Mouse (Mus musculus): ENCODE results near the gene Wipf1. TPM values are rescaled to one million over a fixed set of nuclear protein-coding genes. Genes with fewer than 3 reads are reported as not detected.

Wipf1 gene
- polyA plus RNA-seq, 1 experiment from 2014 or later, result 9.0 TPM

GRCm38 (mm10) chr2:73468993-73469392, 60.5 kb downstream of the Wipf1 start:
- Histone ChIP-seq H3K4me1 (ENCODE audit: control insufficient read depth, insufficient read depth, low read length) (peaks cover 4% of the 10 kb centered on the region; the same call in 1 of the 2 replicates), H3K27me3 (replicated peaks; ENCODE audit: control insufficient read depth, insufficient read depth, low read length) (no peaks in the 10 kb centered on the region), H3K9ac (ENCODE audit: low read depth, low read length) (no peak overlapping the region), H3K4me3 (ENCODE audit: low read length) (no peak overlapping the region), H3K9me3 (ENCODE audit: control insufficient read depth, low read length) (no peaks in the 10 kb centered on the region), H3K27ac (ENCODE audit: low read length) (no peak overlapping the region), H3K4me2 (ENCODE audit: low read depth, low read length) (no peak overlapping the region), H3K36me3 (ENCODE audit: control insufficient read depth, insufficient read depth, low read length) (no peaks in the 10 kb centered on the region)
- WGBS, result 87% methylated on average over 5 of the region's 5 CpGs
- ATAC-seq, result no peak

DNA sequence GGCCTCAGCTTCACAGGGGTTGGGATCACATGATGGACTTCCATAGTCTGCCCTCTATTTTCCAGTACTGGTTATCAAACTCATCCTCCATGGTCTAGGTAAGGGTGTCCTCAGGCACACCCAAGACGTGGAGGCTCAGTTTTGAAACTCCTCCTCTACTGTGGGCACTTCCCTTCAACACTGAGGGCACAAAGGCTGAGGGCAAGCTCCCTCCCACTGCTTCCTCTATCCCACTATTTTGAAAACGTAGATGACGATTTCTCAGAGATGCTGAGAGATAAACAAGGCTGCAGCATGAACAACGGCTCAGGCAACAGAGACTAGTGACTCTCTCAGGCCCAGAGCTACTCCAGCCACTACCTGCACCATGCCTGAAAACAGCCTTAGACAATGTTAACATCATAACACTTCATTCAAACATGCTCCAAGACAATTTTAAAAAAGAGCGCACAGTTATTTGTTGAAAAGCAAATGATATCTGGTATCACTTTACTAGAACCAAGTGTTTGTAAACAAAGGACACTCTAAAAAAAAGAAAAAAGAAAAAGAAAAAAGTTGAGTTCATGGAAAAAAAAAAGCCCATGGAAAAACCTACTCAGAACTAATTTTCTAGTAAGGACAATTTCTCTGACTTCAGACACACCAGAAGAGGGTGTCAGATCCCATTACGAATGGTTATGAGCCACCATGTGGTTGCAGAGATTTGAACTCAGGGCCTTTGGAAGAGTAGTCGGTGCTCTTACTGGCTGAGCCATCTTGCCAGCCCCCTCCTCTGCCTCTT, 62.3 kb downstream of the Wipf1 start:
- 81% methylated on average over 7 of the region's 7 CpGs for WGBS
- no peak overlapping the region for H3K9ac ChIP-seq (ENCODE audit: low read depth, low read length)
- H3K9me3 ChIP-seq (ENCODE audit: control insufficient read depth, low read length), result no peaks in the 10 kb centered on the region
- H3K27ac ChIP-seq (ENCODE audit: low read length), result no peak overlapping the region
- H3K36me3 ChIP-seq (ENCODE audit: control insufficient read depth, insufficient read depth, low read length), result no peaks in the 10 kb centered on the region
- no peak for ATAC-seq
- no peaks in the 10 kb centered on the region for H3K27me3 ChIP-seq (replicated peaks; ENCODE audit: control insufficient read depth, insufficient read depth, low read length)
- H3K4me1 ChIP-seq (ENCODE audit: control insufficient read depth, insufficient read depth, low read length), result peaks cover 7% of the 10 kb centered on the region
- no peak overlapping the region for H3K4me3 ChIP-seq (ENCODE audit: low read length)
- no peak overlapping the region for H3K4me2 ChIP-seq (ENCODE audit: low read depth, low read length)

DNA sequence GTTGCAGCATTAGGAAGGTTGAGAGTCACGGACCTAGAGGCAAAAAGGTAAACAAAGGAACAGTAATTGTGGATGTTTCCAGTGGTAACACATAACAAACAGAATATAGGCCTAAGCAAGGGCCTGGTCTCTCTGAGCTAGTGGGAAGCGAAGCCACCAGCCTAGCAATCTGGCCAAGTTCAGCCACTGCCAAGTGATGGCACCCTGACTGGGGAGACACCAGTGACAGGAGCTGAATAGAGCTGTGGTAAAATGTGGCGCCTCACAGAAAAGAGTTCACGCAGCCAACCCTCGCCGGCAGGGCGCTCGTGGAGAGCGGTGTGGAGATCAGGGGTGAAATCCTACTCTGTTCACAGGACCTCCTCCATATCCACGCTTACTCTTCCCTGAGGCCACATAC, 63.1 kb downstream of the Wipf1 start:
- no peak overlapping the region for H3K4me2 ChIP-seq (ENCODE audit: low read depth, low read length)
- H3K27me3 ChIP-seq (replicated peaks; ENCODE audit: control insufficient read depth, insufficient read depth, low read length), result no peaks in the 10 kb centered on the region
- no peak overlapping the region for H3K27ac ChIP-seq (ENCODE audit: low read length)
- no peak for ATAC-seq
- WGBS, result 91% methylated on average over 10 of the region's 10 CpGs
- no peaks in the 10 kb centered on the region for H3K36me3 ChIP-seq (ENCODE audit: control insufficient read depth, insufficient read depth, low read length)
- no peaks in the 10 kb centered on the region for H3K9me3 ChIP-seq (ENCODE audit: control insufficient read depth, low read length)
- H3K4me1 ChIP-seq (ENCODE audit: control insufficient read depth, insufficient read depth, low read length), result peaks cover 7% of the 10 kb centered on the region
- no peak overlapping the region for H3K9ac ChIP-seq (ENCODE audit: low read depth, low read length)
- no peak overlapping the region for H3K4me3 ChIP-seq (ENCODE audit: low read length)

DNA sequence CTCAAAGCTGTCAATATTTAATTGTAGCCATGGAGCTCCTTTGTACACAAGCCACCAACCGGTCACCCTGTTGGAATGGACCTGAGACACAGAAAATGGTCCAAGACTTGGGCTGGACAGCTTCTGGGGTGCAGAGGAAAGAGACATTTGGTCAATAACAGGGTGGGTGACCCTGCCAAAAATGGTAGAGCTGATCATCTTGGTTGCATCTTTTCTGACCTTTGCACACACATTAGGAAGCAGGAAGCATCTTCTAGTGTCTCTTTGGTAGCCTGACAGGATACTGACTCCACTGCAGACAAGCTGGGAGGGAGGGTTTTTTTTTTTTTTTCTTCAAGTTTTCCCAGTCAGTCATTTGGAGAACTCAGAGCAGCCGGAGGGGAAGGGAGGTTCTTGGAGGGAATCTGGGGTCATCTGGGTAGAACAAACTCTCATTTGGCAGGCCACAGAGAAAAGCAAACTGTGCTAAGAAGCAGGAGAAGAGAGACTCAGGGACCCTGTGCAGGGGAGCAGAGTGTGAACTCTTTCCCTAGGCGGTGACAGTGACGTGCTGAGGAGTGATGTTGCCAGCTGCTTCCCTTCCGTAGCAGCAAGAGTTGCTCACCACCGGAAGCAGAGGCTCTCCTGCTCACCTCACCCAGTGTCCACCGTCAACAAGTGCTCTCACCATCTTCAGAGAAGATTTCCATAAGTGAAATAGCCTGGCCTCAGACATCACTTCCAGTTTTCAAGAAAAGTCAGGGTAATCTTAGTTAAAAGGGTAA, 65.9 kb downstream of the Wipf1 start:
- Histone ChIP-seq H3K4me3 (ENCODE audit: low read length) (no peak overlapping the region), H3K36me3 (ENCODE audit: control insufficient read depth, insufficient read depth, low read length) (no peaks in the 10 kb centered on the region), H3K9me3 (ENCODE audit: control insufficient read depth, low read length) (no peaks in the 10 kb centered on the region), H3K27me3 (replicated peaks; ENCODE audit: control insufficient read depth, insufficient read depth, low read length) (no peaks in the 10 kb centered on the region), H3K4me1 (ENCODE audit: control insufficient read depth, insufficient read depth, low read length) (peaks cover 3% of the 10 kb centered on the region; the same call in 1 of the 2 replicates), H3K27ac (ENCODE audit: low read length) (peak overlapping the region; percentile 33; the same call in 1 of the 2 replicates), H3K4me2 (ENCODE audit: low read depth, low read length) (no peak overlapping the region), H3K9ac (ENCODE audit: low read depth, low read length) (no peak overlapping the region)
- ATAC-seq, result no peak
- 32% methylated on average over 7 of the region's 7 CpGs for WGBS

GRCm38 (mm10) chr2:73462757-73463339, 66.7 kb downstream of the Wipf1 start:
- no peak for ATAC-seq
- Histone ChIP-seq H3K9ac (ENCODE audit: low read depth, low read length) (no peak overlapping the region), H3K4me2 (ENCODE audit: low read depth, low read length) (no peak overlapping the region), H3K4me3 (ENCODE audit: low read length) (no peak overlapping the region), H3K4me1 (ENCODE audit: control insufficient read depth, insufficient read depth, low read length) (peaks cover 3% of the 10 kb centered on the region; the same call in 1 of the 2 replicates), H3K9me3 (ENCODE audit: control insufficient read depth, low read length) (no peaks in the 10 kb centered on the region), H3K36me3 (ENCODE audit: control insufficient read depth, insufficient read depth, low read length) (no peaks in the 10 kb centered on the region), H3K27ac (ENCODE audit: low read length) (no peak overlapping the region), H3K27me3 (replicated peaks; ENCODE audit: control insufficient read depth, insufficient read depth, low read length) (no peaks in the 10 kb centered on the region)
- WGBS, result 88% methylated on average over 12 of the region's 12 CpGs

DNA sequence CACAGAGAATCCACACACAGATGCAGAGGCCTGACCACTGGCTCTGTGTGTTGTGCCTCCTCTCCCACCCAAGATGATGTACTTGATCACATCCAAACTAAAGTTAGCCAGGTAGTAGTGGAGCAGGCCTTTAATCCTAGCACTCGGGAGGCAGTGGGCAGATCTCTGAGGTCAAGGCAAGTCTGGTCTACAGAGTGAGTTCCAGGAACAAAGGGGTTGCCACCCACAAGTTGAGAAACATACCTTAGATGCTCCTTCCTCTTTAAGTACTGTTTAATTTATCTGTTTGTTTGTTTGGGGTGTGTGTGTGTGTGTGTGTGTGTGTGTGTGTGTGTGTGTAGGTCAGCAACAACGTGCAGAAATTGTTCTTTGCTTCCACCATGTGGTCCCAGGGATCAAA, 67.3 kb downstream of the Wipf1 start:
- Histone ChIP-seq H3K36me3 (ENCODE audit: control insufficient read depth, insufficient read depth, low read length) (no peaks in the 10 kb centered on the region), H3K4me2 (ENCODE audit: low read depth, low read length) (no peak overlapping the region), H3K4me1 (ENCODE audit: control insufficient read depth, insufficient read depth, low read length) (peaks cover 3% of the 10 kb centered on the region; the same call in 1 of the 2 replicates), H3K27me3 (replicated peaks; ENCODE audit: control insufficient read depth, insufficient read depth, low read length) (no peaks in the 10 kb centered on the region), H3K9ac (ENCODE audit: low read depth, low read length) (no peak overlapping the region), H3K9me3 (ENCODE audit: control insufficient read depth, low read length) (no peaks in the 10 kb centered on the region), H3K27ac (ENCODE audit: low read length) (no peak overlapping the region), H3K4me3 (ENCODE audit: low read length) (no peak overlapping the region)
- WGBS, result 74% methylated on average over 2 of the region's 2 CpGs
- no peak for ATAC-seq

DNA sequence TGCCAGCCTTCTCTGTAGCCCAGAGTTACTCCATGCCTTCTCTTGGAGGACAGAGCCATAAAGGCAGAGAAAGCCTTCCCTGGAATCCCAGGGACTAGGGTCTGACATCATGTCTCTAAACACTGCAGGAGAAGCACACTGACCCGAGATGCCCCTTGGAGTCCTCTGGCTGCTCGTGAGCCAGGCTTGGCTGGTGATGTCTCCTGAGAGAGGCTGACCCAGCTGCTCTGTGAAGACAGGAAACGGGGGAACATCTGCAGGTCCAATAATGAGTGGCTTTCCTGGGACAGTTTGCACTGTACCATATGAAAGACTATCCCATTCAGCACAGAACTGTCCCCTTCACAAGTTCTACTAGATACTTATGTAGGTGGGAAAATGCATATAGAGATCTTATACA, 69.4 kb downstream of the Wipf1 start:
- Histone ChIP-seq H3K27me3 (replicated peaks; ENCODE audit: control insufficient read depth, insufficient read depth, low read length) (no peaks in the 10 kb centered on the region), H3K4me3 (ENCODE audit: low read length) (no peak overlapping the region)
- 49% methylated on average over 3 of the region's 3 CpGs for WGBS

DNA sequence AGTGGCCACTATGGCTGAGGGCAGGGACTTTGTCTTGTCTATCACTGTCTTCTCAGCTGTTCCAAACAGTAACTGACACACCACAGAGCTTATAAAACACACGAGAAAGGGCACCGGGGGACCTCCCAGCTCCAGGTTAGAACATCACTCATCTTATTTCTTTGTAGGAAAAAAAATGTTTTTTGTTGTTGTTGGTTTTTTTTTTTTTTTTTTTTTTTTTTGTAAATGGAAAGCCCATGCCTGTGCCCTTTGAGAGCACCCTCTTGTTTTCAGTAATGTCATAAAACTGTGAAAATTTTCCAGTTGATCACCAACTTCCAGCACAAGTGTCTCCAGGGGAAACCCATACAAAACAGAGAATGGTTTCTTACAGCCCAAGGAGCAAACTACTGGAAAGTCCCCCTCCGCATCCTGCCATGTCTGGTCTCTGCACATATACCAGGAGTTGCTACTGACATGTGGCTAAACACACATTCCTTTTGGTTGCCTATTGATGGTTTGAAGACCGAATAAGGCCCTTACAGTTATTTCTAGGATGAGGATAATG, 69.9 kb downstream of the Wipf1 start:
- WGBS, result 70% methylated on average over 4 of the region's 4 CpGs

More for the DNA sequence above, 69.4 kb downstream of the Wipf1 start:
- H3K9ac ChIP-seq (ENCODE audit: low read depth, low read length), result no peak overlapping the region
- H3K4me1 ChIP-seq (ENCODE audit: control insufficient read depth, insufficient read depth, low read length), result peaks cover 3% of the 10 kb centered on the region; the same call in 1 of the 2 replicates
- H3K36me3 ChIP-seq (ENCODE audit: control insufficient read depth, insufficient read depth, low read length), result no peaks in the 10 kb centered on the region
- ATAC-seq, result no peak
- H3K9me3 ChIP-seq (ENCODE audit: control insufficient read depth, low read length), result no peaks in the 10 kb centered on the region
- H3K4me2 ChIP-seq (ENCODE audit: low read depth, low read length), result no peak overlapping the region
- no peak overlapping the region for H3K27ac ChIP-seq (ENCODE audit: low read length)

GRCm38 (mm10) chr2:73456886-73457285, 72.6 kb downstream of the Wipf1 start:
- no peaks in the 10 kb centered on the region for H3K27me3 ChIP-seq (replicated peaks; ENCODE audit: control insufficient read depth, insufficient read depth, low read length)
- no peak for ATAC-seq
- no peaks in the 10 kb centered on the region for H3K36me3 ChIP-seq (ENCODE audit: control insufficient read depth, insufficient read depth, low read length)
- H3K27ac ChIP-seq (ENCODE audit: low read length), result no peak overlapping the region
- H3K4me3 ChIP-seq (ENCODE audit: low read length), result no peak overlapping the region
- no peak overlapping the region for H3K9ac ChIP-seq (ENCODE audit: low read depth, low read length)
- 0 out of 2 replicates have a peak, but pooled peaks cover 2% of the 10 kb centered on the region for H3K4me1 ChIP-seq (ENCODE audit: control insufficient read depth, insufficient read depth, low read length)
- 87% methylated on average over 6 of the region's 6 CpGs for WGBS
- no peak overlapping the region for H3K4me2 ChIP-seq (ENCODE audit: low read depth, low read length)
- no peaks in the 10 kb centered on the region for H3K9me3 ChIP-seq (ENCODE audit: control insufficient read depth, low read length)

More for the DNA sequence above, 69.9 kb downstream of the Wipf1 start:
- no peak overlapping the region for H3K9ac ChIP-seq (ENCODE audit: low read depth, low read length)
- H3K4me3 ChIP-seq (ENCODE audit: low read length), result no peak overlapping the region
- H3K27ac ChIP-seq (ENCODE audit: low read length), result no peak overlapping the region
- peaks cover 3% of the 10 kb centered on the region; the same call in 1 of the 2 replicates for H3K4me1 ChIP-seq (ENCODE audit: control insufficient read depth, insufficient read depth, low read length)
- no peak for ATAC-seq
- no peaks in the 10 kb centered on the region for H3K36me3 ChIP-seq (ENCODE audit: control insufficient read depth, insufficient read depth, low read length)
- no peak overlapping the region for H3K4me2 ChIP-seq (ENCODE audit: low read depth, low read length)
- H3K27me3 ChIP-seq (replicated peaks; ENCODE audit: control insufficient read depth, insufficient read depth, low read length), result no peaks in the 10 kb centered on the region
- no peaks in the 10 kb centered on the region for H3K9me3 ChIP-seq (ENCODE audit: control insufficient read depth, low read length)

Measured in intestine, embryonic 16.5 days (tissue).